Mouse (Mus musculus): ENCODE measurements at regions not wholly inside any gene's neighbourhood (a gene's known extent, or its start where the extent isn't known, plus 50 kb on each side); places are given as distances from the start of the nearest gene placed in this dataset.

GRCm38 (mm10) chr17:42169391-42170018, 146.2 kb upstream of the Ptchd4 start:
- no peaks in the 10 kb centered on the region for H3K4me1 ChIP-seq (replicated peaks)
- H3K9ac ChIP-seq (replicated peaks), result no peak overlapping the region
- no peaks in the 10 kb centered on the region for H3K9me3 ChIP-seq
- H3K27ac ChIP-seq, result no peak overlapping the region
- H3K4me3 ChIP-seq (replicated peaks), result no peak overlapping the region
- H3K4me2 ChIP-seq, result no peak overlapping the region
- no peaks in the 10 kb centered on the region for H3K36me3 ChIP-seq
- WGBS, result 77% methylated on average over 1 of the region's 1 CpGs
- ATAC-seq (ENCODE audit: insufficient number of reproducible peaks, insufficient read depth, low FRiP score, low TSS enrichment, low read depth), result no peak
- H3K27me3 ChIP-seq, result no peaks in the 10 kb centered on the region

- no peak overlapping the region for H3K27ac ChIP-seq
- H3K36me3 ChIP-seq, result no peaks in the 10 kb centered on the region
- no peaks in the 10 kb centered on the region for H3K4me1 ChIP-seq (replicated peaks)
- H3K4me3 ChIP-seq (replicated peaks), result no peak overlapping the region
- no peaks in the 10 kb centered on the region for H3K9me3 ChIP-seq
- 92% methylated on average over 1 of the region's 1 CpGs for WGBS
- no peak overlapping the region for H3K9ac ChIP-seq (replicated peaks)
- no peak overlapping the region for H3K4me2 ChIP-seq
- ATAC-seq (ENCODE audit: insufficient number of reproducible peaks, insufficient read depth, low FRiP score, low TSS enrichment, low read depth), result no peak
- no peaks in the 10 kb centered on the region for H3K27me3 ChIP-seq
Observed at GRCm38 (mm10) chr17:42188531-42188930, 127.2 kb upstream of the Ptchd4 start.

GRCm38 (mm10) chr17:42190206-42190902, 125.4 kb upstream of the Ptchd4 start:
- no peaks in the 10 kb centered on the region for H3K4me1 ChIP-seq (replicated peaks)
- no peaks in the 10 kb centered on the region for H3K36me3 ChIP-seq
- no peak overlapping the region for H3K9ac ChIP-seq (replicated peaks)
- no peaks in the 10 kb centered on the region for H3K9me3 ChIP-seq
- H3K27ac ChIP-seq, result no peak overlapping the region
- 79% methylated on average over 8 of the region's 8 CpGs for WGBS
- H3K4me2 ChIP-seq, result no peak overlapping the region
- ATAC-seq (ENCODE audit: insufficient number of reproducible peaks, insufficient read depth, low FRiP score, low TSS enrichment, low read depth), result no peak
- no peaks in the 10 kb centered on the region for H3K27me3 ChIP-seq
- H3K4me3 ChIP-seq (replicated peaks), result no peak overlapping the region
